Mouse (Mus musculus) hindbrain, embryonic 13.5 days (tissue): ENCODE measurements around the gene Sugp2. TPM values are rescaled to one million over a fixed set of nuclear protein-coding genes. Genes with fewer than 3 reads are reported as not detected.

Experiments
- ATAC-seq: fragments of 200-750 bp; cut with Nextera tagmentation; 2 replicates; pipeline ENCODE4 v1.8.0; 2017; ENCODE audit warnings: moderate TSS enrichment; ENCODE audit not compliant: low FRiP score
- H3K27ac ChIP-seq: fragments of 300-500 bp; sonication (generic); 2 replicates; pipeline ENCODE4 v1.5.1; 2015; ENCODE audit warnings: inconsistent platforms, mild to moderate bottlenecking, moderate library complexity
- H3K27me3 ChIP-seq: fragments of 300-500 bp; sonication (generic); 2 replicates; pipeline ENCODE4 v1.6.1; 2015; ENCODE audit warnings: mild to moderate bottlenecking, inconsistent platforms
- H3K36me3 ChIP-seq: fragments of 300-500 bp; sonication (generic); 2 replicates; pipeline ENCODE4 v1.6.1; 2015; ENCODE audit warnings: mild to moderate bottlenecking, inconsistent platforms
- H3K4me1 ChIP-seq: fragments of 300-500 bp; sonication (generic); replicated peaks from 2 replicates; pipeline ENCODE4 v1.6.1; 2015; ENCODE audit warnings: inconsistent platforms
- H3K4me2 ChIP-seq: fragments of 300-500 bp; sonication (generic); 2 replicates; pipeline ENCODE4 v1.6.1; 2015; ENCODE audit warnings: inconsistent platforms, mild to moderate bottlenecking, moderate library complexity
- H3K4me3 ChIP-seq: fragments of 300-500 bp; sonication (generic); 2 replicates; pipeline ENCODE4 v1.5.1; 2015; ENCODE audit warnings: mild to moderate bottlenecking, inconsistent platforms
- H3K9ac ChIP-seq: fragments of 300-500 bp; sonication (generic); 2 replicates; pipeline ENCODE4 v1.6.1; 2015; ENCODE audit warnings: mild to moderate bottlenecking, inconsistent platforms
- H3K9me3 ChIP-seq: fragments of 300-500 bp; sonication (generic); 2 replicates; pipeline ENCODE4 v1.6.1; 2016; ENCODE audit warnings: inconsistent platforms
- WGBS: fragments of 180-500 bp; shearing (Covaris S2); methylation state at CpG from one replicate; pipeline ENCODE4 v1.1.7; 2015; 5-methylcytosine and 5-hydroxymethylcytosine counted together
- polyA plus RNA-seq: library from polyadenylated mRNA; unstranded; fragments of >200 nt; fragmentation: Nextera tagmentation; extraction: Ambion mirVana; gene quantifications from 2 replicates; pipeline ENCODE4 v1.2.1, GENCODE M21; 2015

The Sugp2 gene
- polyA plus RNA-seq, 1 experiment from 2014 or later, result 72.1 TPM

DNA sequence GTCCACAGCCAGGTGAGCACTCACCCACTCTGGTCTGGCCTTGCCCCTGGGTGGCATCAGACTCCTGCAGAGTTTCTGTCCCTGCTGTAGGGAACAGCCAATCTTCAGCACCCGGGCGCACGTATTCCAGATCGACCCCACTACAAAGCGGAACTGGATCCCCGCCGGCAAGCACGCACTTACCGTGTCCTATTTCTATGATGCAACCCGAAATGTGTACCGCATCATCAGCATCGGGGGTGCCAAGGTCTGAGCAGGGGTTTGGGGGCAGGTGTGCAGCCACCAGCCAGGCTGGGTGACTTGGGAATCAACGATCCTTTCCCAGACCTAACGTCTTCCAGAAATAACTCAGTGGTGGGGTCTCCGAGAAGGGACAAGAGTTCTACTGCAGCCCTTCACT is 51.3 kb downstream of the Sugp2 start:
- Histone ChIP-seq H3K27me3 (no peaks in the 10 kb centered on the region), H3K36me3 (peaks cover 52% of the 10 kb centered on the region), H3K9me3 (no peaks in the 10 kb centered on the region), H3K4me3 (no peak overlapping the region), H3K9ac (no peak overlapping the region), H3K27ac (no peak overlapping the region), H3K4me1 (peaks cover 33% of the 10 kb centered on the region), H3K4me2 (no peak overlapping the region)
- ATAC-seq, result no peak
- WGBS, result 98% methylated on average over 15 of the region's 15 CpGs

DNA sequence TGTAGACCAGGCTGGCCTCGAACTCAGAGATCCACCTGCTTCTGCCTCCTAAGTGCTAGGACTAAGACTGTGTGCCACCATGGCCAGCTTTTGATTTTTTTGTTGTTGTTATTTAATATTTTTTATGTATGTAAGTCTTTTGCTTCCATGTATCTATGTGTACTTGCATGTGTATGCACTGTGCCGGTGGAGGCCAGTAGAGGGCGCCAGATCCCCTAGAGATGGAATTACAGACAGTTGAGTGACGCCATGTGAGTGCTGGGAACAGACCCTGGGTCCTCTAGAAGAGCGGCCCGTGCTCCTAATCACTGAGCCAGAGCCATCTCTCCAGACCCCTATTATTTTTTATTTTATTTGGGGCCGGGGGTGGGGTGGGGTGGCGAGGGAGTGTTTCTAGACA is 52.7 kb downstream of the Sugp2 start:
- peaks cover 67% of the 10 kb centered on the region for H3K36me3 ChIP-seq
- no peak for ATAC-seq
- no peak overlapping the region for H3K4me2 ChIP-seq
- H3K27ac ChIP-seq, result no peak overlapping the region
- no peaks in the 10 kb centered on the region for H3K9me3 ChIP-seq
- H3K9ac ChIP-seq, result no peak overlapping the region
- no peak overlapping the region for H3K4me3 ChIP-seq
- H3K27me3 ChIP-seq, result no peaks in the 10 kb centered on the region
- WGBS, result 90% methylated on average over 8 of the region's 8 CpGs
- H3K4me1 ChIP-seq, result peaks cover 28% of the 10 kb centered on the region

DNA sequence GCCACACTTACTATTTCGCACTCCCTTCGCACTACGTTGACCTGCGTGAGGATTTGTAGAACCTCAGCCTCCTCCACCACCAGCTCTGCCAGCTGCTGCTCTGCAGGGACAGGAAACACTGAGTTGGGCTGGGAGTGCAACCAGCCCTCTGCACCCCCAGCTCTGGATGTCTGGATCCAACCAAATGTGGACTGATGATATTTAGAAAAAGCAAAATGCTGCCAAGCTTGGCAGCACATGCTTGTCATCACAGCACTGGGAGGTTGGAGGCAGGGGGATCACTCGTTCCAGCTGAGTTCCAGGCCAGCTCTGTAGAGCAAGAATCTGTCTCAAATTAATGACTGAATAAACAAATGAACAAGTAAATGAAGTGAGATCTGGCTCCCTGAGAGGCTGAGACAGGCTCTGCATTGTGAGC is 60.0 kb downstream of the Sugp2 start:
- Histone ChIP-seq H3K27ac (no peak overlapping the region), H3K27me3 (no peaks in the 10 kb centered on the region), H3K4me1 (no peaks in the 10 kb centered on the region), H3K36me3 (peaks cover 94% of the 10 kb centered on the region), H3K4me3 (no peak overlapping the region), H3K9ac (no peak overlapping the region), H3K9me3 (no peaks in the 10 kb centered on the region), H3K4me2 (no peak overlapping the region)
- no peak for ATAC-seq
- 73% methylated on average over 5 of the region's 5 CpGs for WGBS

DNA sequence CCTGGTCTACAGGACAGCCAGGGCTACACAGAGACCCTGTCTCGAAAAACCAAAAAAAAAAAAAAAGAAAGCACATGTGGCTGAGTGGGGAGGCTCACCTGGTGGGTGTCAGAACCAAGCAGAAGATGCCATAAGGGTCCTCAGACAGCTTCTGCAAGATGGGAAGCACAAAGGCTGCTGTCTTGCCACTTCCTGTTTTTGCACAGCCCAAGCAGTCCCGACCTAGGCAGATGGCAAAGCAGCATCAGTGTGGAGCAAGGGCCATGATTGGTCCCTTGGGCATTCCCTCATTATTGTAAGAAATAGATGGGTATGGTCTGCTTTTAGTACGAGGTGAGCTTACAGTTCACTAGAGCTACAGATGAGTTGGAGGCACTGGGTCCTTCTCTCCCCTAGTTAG is 66.9 kb downstream of the Sugp2 start:
- no peak for ATAC-seq
- Histone ChIP-seq H3K4me3 (0 out of 2 replicates have a peak overlapping the region, but pooled peaks have one; percentile 82), H3K36me3 (peaks cover 56% of the 10 kb centered on the region), H3K27ac (no peak overlapping the region), H3K4me1 (peaks cover 38% of the 10 kb centered on the region), H3K4me2 (0 out of 2 replicates have a peak overlapping the region, but pooled peaks have one; percentile 93), H3K27me3 (no peaks in the 10 kb centered on the region), H3K9me3 (no peaks in the 10 kb centered on the region), H3K9ac (no peak overlapping the region)
- 87% methylated on average over 3 of the region's 3 CpGs for WGBS

DNA sequence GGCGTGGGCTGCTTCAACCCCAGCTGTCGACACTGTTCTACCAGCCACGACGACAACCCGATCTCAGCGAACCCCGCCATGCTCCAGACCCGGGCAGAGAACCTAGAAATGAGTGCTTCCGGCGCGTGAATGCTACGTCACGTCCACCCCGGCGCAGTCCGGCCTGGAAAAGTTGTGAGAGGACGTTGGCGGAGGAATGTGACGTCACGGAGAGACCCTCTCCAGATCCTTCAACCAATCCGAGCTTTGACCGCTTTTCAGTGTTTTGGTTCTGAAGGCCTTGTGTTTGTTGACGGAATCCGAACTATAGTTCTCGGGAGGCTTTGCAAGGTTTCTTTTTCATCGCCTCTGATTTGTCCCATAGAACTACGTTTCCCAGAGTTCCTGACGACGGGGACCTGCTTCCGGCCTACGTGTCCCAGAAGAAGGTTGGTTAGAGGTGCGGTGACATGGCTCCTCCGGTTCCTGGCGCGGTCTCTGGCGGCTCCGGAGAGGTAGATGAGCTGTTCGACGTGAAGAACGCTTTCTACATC is 68.4 kb downstream of the Sugp2 start, which contains the start of the genes Ddx49 and Cope:
TSS of gene Ddx49 (minus strand) at position 132 of the 533 bp plus-strand sequence.
TSS of gene Cope (plus strand) at position 161 of the 533 bp plus-strand sequence.
- Histone ChIP-seq H3K9ac (peak within 1 kb of the TSS; percentile 87), H3K27me3 (no peaks in the 10 kb centered on the region), H3K4me2 (peak within 1 kb of the TSS; percentile 93), H3K9me3 (no peaks in the 10 kb centered on the region), H3K4me1 (peaks cover 38% of the 10 kb centered on the region), H3K27ac (peak within 1 kb of the TSS; percentile 74), H3K4me3 (peak within 1 kb of the TSS; percentile 82), H3K36me3 (peaks cover 54% of the 10 kb centered on the region)
- peak; percentile 93 for ATAC-seq
- WGBS, result under 1% methylated on average over 40 of the region's 40 CpGs

DNA sequence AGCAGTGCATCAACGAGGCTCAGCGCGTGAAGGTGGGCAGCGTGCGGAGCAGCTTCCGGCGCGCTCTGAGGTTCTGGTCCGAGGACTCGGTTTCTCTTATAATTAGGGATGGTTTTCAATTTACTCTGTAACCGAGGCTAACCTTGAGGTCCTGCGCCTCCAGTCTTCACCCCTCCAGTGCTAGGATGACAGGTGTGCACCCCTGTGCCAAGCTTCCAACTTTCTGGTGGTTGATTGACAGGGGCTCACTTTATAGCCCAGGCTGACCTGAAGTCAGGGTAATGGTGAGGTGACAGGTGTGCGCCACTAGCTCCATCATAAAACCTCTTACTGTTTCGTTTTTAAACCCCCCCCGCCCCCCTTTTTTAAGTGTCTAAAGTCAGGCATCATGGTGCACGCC is 68.9 kb downstream of the Sugp2 start:
- 5% methylated on average over 16 of the region's 16 CpGs for WGBS
- peak overlapping the region; percentile 74 for H3K27ac ChIP-seq
- no peaks in the 10 kb centered on the region for H3K9me3 ChIP-seq
- H3K4me1 ChIP-seq, result peaks cover 38% of the 10 kb centered on the region
- ATAC-seq, result no peak; the same call in 1 of the 2 replicates
- H3K27me3 ChIP-seq, result no peaks in the 10 kb centered on the region
- H3K36me3 ChIP-seq, result peaks cover 54% of the 10 kb centered on the region
- peak overlapping the region; percentile 87 for H3K9ac ChIP-seq
- H3K4me3 ChIP-seq, result peak overlapping the region; percentile 82
- H3K4me2 ChIP-seq, result peak overlapping the region; percentile 93

DNA sequence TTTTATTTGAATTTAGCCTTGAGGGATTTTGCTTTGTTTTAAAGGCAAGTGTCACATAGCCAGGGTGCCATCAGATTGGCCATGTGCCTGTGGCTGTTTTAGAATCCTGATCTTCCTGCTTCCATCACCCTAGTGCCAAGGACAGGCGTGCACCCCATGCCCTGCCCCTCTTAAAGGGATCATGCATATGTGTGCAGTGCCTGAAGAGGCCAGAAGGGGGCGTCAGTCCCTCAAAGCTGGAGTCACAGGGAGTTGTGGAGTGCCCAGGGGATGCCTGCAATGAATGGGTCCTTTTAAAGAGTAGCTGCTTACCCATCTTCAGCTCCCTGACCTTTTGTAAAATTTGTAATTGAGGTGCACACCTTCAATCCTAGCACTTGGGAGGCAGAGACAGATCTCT is 75.3 kb downstream of the Sugp2 start:
- no peaks in the 10 kb centered on the region for H3K27me3 ChIP-seq
- no peak overlapping the region for H3K4me2 ChIP-seq
- no peak overlapping the region for H3K27ac ChIP-seq
- peaks cover 9% of the 10 kb centered on the region for H3K4me1 ChIP-seq
- no peak overlapping the region for H3K9ac ChIP-seq
- no peak for ATAC-seq
- WGBS, result 33% methylated on average over 2 of the region's 2 CpGs
- H3K4me3 ChIP-seq, result no peak overlapping the region
- no peaks in the 10 kb centered on the region for H3K9me3 ChIP-seq
- H3K36me3 ChIP-seq, result peaks cover 88% of the 10 kb centered on the region

DNA sequence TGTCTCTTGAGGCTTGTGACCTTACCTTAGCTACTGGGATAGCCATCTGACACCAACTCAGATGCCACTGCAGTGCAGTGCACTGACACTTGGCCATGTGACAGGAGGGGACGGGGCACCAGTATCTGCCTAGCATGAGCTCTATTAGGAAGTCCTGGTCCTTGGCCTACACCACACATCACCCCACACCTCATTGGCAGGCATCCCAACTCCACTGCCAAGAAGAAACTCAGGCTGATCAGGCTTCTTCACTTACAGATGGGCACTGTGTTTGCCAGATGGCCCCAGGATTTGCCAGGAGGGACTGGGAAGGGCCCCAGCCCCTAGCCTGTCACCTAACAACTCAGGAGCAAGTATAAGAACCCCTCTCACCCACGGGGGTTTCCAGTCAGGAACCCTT is 79.4 kb downstream of the Sugp2 start:
- Histone ChIP-seq H3K4me1 (peaks cover 36% of the 10 kb centered on the region), H3K4me2 (no peak overlapping the region), H3K4me3 (no peak overlapping the region), H3K27me3 (no peaks in the 10 kb centered on the region), H3K36me3 (peaks cover 52% of the 10 kb centered on the region), H3K9ac (no peak overlapping the region), H3K9me3 (no peaks in the 10 kb centered on the region), H3K27ac (no peak overlapping the region)
- 95% methylated on average over 2 of the region's 2 CpGs for WGBS
- ATAC-seq, result no peak

DNA sequence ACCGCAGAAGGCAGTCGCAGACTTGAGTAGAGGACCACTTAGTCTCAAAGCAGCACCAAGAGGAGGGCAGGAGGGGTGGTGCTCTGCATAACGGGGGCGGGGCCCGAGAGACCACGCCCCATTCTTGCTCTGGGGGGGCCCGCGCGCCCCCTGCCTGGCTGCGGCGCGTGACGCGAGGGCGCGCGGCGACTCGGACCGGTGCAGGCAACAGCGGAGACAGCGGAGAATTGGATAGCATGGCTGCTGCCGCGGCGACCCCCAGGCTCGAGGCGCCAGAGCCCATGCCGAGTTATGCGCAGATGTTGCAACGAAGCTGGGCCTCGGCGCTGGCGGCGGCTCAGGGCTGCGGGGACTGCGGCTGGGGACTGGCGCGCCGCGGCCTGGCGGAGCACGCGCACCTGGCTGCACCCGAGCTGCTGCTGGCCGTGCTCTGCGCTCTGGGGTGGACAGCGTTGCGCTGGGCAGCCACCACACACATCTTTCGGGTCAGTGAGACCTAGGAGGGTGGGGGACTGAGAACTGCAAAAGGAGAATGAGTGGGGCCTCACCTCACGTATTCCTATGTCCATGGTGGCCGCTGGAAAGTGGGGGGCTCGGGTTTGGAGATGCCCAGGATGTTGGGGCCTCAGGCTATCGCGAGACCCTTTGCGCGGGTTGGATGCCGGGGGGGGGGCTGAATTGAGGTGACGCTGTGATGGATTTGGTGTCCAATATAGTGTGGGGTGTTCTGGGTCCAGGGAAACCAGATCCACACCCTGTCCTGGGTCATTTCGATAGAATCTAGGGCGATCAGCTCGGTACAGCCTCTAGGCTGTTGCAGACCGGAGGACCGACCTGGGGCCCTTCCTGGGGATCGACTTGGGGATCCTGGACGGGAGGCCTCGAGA is 81.8 kb downstream of the Sugp2 start, which contains the start of gene Cers1:
TSS of gene Cers1 (plus strand) at position 152 of the 887 bp plus-strand sequence.
- Histone ChIP-seq H3K4me3 (peak within 1 kb of the TSS; percentile 67), H3K4me1 (peaks cover 39% of the 10 kb centered on the region), H3K36me3 (peaks cover 53% of the 10 kb centered on the region), H3K27me3 (no peaks in the 10 kb centered on the region), H3K4me2 (peak within 1 kb of the TSS; percentile 88), H3K27ac (peak within 1 kb of the TSS; percentile 95), H3K9me3 (no peaks in the 10 kb centered on the region), H3K9ac (peak within 1 kb of the TSS; percentile 89)
- 1% methylated on average over 46 of the region's 66 CpGs for WGBS
- peak; percentile 58 for ATAC-seq

DNA sequence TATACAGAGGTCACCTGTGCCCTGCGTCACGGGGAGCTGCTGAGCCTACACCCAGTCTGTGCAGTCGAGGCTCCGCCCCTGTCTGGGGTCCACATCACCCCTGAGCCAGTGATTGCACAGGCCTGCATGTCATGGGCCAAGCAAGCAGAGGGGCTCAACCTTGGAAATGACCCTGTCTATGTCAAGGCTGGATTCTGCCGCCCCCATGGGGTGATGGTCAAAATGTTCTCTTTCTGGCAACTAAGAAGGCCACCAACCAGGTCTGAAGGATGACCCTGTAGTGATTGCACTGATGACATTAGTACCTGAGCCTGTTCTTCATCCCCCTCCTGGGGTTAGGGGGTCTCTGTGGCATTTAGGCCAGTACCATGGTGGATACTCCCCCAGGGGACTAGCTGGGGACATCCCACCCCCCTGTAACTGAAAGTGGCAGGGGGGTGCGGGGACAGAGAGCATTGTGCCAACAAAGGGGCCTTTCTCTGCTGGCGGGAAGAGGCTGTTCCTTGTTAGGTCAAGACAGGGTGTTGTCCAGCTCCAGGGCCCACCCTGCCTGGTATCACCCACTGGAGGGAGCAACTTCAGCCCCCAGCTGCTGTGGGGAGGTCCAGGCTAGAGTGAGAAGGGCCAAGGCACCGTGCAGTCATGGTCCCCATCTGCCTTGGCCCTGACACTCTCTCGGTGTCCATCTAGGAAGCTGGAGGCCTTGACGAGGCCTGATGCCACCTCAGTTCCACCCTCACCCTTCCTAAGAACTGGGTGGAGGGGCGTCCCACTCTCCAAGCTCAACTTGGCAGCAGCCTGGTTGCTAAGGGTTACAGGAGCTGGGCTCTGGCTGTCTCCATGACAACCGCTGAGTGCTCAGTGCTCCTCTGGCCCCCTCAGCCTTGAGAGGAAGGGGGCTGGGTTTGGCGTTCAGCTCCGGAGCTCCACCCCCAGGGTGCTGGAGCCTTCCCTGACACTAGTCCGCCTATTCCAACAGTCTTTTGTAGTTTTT is 82.8 kb downstream of the Sugp2 start:
- no peaks in the 10 kb centered on the region for H3K9me3 ChIP-seq
- WGBS, result 9% methylated on average over 15 of the region's 15 CpGs
- ATAC-seq, result peak; percentile 85
- H3K9ac ChIP-seq, result peak overlapping the region; percentile 89
- H3K4me1 ChIP-seq, result peaks cover 39% of the 10 kb centered on the region
- peak overlapping the region; percentile 95 for H3K27ac ChIP-seq
- H3K36me3 ChIP-seq, result peaks cover 53% of the 10 kb centered on the region
- peak overlapping the region; percentile 67 for H3K4me3 ChIP-seq
- H3K4me2 ChIP-seq, result peak overlapping the region; percentile 88
- H3K27me3 ChIP-seq, result no peaks in the 10 kb centered on the region

DNA sequence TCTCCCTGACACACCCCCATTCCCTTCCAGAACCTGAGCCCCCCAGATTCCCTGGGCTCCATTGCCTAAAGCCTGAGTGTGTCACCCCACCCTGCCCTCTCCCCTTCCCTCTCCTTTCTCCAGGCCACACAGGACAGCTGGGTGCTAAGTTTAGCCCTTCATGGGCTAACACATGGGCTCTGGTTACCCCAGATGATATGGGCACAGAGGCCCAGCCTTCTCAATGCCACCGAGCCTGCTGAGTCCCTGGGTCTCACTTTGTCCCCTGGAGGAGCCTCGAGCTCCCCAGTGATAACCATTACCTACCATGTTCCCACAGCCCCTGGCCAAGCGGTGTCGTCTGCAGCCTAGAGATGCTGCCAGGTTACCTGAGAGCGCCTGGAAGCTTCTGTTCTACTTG is 83.8 kb downstream of the Sugp2 start:
- H3K9me3 ChIP-seq, result no peaks in the 10 kb centered on the region
- peaks cover 39% of the 10 kb centered on the region for H3K4me1 ChIP-seq
- 82% methylated on average over 5 of the region's 5 CpGs for WGBS
- peak overlapping the region; percentile 88 for H3K4me2 ChIP-seq
- peak overlapping the region; percentile 67; the same call in 1 of the 2 replicates for H3K4me3 ChIP-seq
- no peaks in the 10 kb centered on the region for H3K27me3 ChIP-seq
- peak overlapping the region; percentile 95 for H3K27ac ChIP-seq
- no peak for ATAC-seq
- H3K9ac ChIP-seq, result peak overlapping the region; percentile 89
- H3K36me3 ChIP-seq, result peaks cover 53% of the 10 kb centered on the region
